Mouse (Mus musculus) c-Kit-positive CD71-negative TER-119-negative erythroid progenitor cells, embryonic 14.5 days (primary cell): Measurements from ENCODE around the gene Cryz.
A peak's percentile ranks its signal among the peaks of the same experiment; 100 is the strongest.

Experiments used
- DNase-seq: peaks from one replicate; pipeline ENCODE4 v3.0.0-alpha.2; 2013; ENCODE audit warnings: low read depth

The Cryz gene

DNA sequence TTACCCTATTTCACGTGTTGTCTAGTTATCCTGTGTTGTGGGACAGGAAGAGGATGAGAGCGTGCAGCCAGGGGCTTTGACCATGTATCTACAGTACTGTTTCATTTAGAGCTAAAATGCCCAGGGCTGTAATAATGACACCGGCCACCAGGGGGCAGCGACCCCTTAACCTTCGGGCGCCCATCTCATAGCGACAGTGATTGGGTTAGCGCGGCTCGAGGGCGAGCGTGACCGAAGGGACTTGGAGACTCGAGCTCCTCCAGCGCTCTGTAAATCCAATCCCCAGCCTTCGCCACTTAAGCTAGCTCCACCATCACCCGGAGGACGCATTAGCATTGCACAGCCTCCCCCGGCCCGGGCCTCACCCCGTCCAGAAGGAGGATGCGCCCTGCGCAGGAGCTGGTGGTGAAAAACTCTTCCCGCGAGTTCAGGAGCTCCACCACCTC lies at the start of gene Cryz:
TSS of gene Cryz (plus strand) at position 224 of the 446 bp plus-strand sequence.
- peak; percentile 88 for DNase-seq

DNA sequence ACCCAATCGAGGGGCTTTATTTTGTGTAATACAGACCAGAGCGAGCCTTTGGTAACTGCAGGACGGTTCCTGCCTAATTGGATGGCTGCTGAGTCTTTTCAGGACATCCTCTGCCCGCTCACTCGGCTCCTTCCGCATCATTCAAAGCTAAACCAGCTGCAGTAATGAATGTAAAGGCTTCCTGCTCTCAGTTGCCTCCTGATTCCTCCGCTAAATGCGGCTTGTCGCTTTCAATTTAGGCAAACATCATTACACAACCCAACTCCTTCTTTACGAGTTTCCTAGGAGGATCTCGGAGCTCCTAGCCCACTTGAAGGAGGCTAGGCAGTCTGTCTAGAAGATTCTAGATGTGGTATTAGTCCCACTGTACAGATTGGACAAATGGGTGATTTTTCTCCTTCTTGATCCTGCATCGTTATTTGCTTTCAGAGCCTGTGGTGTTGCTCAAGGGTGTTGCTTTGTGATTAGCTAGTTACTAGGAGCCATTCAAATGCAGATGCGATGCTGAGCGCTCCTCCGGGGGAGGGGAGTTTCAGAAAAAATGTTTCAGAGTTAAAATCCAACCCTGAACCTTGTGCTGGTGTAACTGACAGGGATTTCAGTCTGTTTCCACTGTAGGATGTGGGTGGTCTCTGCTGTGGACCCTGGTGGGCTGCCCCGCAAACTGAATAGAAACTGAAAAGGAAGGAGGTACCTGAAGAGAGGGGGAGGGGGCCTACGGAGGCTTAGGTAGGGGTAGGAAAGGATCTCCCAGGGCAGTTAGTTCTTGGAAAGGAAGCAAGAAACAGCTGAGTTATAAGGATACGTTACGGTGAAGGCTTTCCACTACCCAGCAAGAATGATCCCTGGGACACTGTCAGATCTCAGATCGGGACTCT lies 48.7 kb upstream of the Cryz start:
- DNase-seq: no peak

DNA sequence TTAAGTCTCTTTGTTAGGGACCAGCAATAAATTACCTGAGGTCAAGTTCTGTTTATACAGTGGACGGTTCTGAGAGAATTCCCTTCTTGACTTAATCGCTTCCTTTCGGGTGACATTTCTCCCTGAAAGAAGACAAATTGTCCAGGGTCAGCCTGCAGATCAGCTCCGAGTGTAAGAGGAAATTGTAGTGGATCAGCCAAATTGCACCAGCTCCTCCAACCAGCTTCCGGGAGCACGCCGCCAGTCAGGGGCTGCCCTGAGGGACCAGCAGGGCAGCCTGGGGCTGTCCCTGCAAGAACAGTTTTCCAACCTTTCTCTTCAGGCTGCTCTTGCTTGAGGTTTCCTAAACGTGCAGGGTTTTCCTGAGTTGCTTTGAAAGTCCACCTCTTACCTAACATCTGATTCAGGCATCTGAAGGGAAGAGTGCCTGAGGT lies 47.6 kb upstream of the Cryz start:
- no peak for DNase-seq

DNA sequence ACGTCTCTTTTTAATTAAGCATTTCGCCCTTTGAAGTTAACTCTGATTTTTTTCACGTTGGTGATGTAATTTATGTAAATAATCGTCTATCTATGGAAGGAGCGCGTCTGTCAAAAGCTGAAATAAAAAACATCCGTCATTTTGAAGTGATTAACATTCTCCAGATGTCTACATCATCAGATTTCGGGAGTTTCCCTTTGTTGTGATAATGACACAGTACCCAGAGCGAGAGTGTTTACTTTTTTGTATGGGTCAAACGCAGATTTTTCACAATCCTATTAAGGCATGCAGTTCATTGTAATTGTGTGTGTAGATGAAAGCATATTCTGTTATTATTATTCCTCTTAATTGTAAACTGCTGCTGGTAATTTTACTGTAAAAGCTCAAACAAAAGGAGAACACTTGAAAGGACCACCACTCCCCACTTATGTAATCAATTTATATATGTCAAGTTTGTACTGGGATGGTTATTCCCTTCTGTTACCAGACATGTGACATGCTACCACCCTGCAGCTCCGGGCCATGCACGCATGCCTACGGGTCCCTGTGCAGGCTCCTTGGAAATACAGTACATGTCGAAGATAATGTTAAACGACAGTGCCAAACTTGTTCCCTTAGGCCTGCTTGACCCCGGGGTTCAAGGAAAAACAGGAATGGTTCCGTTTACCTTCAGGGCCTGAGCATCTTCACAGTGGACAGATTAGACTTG lies 46.0 kb upstream of the Cryz start:
- no peak for DNase-seq

DNA sequence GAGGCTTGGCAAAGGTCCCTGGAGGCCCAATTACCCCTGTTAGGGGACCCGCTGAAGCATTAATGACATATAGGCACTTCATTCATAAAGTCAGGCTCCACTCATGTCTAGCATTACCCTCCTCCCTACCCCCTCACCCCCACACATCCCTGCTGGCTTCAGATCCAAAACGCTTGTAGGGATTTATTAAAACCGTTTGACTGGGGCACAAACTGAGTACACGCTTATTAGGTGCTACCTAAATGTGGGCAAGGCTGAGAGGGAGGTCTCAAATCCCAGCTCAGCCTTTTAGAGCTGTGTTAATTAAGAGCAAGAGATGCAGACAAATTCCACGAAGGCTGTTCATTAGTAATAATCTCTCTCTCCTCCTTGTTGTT lies 45.5 kb upstream of the Cryz start:
- no peak for DNase-seq

DNA sequence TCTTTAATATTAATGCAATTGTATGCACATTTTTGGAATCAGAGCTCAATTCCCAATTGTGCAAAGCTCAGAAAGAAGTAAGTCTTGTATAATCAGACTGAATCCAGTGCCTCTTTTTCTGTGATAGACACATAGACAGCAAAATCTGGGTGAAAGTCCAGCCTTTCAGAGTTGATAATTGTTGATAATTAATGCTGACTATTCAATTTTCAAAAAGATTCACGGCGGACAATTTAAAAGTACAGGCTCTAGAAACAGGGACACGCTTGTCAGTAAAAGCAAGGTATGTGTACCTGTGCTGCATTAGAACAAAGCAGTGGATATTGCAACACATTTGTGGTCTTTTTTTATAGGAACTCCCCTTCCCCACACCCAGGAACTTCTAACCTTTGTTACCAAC lies 34.3 kb upstream of the Cryz start:
- DNase-seq: no peak

DNA sequence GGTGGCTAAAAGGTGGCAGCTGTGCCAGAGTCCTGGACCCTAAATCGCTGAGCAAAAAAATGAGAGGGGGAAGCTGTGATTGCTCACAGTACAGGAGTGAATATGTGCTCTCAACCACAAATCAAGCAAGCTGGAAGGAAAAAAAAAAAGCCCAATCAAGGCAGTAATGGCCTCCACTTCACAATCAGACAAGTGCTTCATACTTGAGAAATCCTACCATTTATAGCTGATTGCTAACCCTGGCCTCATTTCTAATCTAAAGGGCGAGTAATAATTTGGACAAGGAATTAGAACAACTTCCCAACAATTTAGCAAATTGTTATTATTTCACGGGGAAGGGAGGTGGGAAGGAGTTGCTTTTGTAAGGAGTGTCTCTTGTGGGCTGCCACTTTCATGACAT lies 31.1 kb upstream of the Cryz start:
- DNase-seq: no peak

DNA sequence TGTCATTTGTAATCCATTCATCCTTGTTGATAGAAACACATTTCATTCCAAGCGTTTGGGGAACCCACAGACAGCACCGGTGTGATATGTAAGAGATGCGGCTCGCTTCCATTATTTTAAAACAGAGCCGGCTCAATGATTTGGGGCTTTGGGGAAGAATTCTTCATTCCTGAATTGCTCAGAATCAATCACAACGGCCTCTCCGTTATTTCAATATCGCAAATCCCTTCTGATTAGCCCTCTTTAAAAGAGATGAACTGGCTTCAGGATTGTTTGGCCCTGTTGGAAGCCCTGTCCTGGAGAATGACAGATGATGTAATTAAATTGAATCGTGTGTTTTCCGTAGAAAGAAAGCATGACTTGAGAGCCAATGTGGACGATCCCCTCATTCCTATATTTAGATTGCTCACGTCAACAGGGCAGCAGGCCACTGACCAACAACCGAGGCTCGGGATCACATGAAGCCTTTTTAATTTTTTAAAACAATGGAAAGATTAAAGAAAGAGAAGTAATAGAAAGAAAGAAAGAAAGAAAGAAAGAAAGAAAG lies 26.4 kb upstream of the Cryz start:
- DNase-seq: no peak

DNA sequence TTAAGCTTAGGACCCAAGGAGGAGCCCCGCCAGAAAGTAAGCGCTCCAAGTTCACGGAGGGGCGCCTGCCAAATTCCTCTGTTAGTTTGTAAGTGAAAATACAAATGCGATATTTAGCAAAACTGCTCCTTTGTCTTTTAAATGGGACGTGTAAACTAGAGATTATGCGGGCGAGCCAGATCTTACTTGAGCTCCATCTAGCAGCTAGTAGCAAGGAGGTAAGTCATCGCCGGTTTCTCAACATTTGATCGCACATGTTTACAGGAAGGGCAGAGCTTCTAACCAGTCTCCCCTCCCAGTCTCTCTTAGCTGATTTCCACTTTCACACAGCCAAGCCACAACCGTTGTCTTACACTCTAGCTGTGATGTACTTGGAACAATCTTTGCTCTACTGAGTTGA lies 25.7 kb upstream of the Cryz start:
- no peak for DNase-seq

DNA sequence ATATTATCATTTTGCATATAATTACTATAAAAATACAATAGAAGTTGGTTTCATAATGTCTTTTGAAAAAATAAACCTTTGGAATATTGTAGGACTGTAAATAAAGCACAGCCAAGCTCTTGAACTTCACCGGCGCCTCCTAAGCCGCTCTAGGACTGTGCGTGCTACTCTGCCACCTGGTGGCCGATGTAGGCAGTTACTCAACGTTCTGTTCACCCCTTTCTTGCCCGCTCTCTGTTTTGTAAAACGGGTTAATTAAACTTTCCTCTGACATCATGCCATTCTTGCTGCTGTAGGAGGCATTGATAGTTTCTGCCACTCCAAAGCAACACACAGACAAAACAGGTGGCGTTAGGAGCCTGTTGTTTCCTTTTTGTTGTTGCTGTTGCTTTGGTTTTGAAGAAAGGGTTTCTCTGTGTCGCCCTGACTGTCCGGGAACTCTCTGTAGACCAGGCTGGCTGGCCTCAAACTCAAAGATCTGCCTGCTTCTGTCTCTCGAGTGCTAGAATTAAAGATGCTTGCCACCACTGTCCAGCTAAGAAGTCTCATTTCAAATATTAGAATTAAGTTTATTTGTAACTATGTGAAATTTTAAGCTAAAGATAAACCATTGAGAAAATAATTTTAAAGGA lies 24.1 kb upstream of the Cryz start:
- DNase-seq: peak; percentile 44

DNA sequence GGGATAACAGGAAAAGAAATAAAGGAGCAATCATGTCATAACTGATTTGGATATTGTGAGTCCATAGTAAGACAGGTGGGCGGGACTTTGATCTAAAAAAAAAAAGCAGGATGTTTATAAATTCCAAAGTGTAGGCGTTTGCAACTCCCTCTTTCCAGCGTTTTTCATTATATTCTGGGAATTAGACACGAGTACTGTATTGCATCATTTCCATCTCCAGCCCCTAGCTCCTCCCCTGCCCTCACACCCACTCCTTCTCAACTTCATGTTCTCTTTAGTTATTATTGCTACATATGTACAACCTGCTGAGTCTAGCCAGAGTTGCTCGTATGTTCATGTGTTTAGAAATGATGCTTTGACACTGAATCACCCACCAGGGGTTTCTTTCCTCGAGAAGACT lies 22.8 kb upstream of the Cryz start:
- no peak for DNase-seq

DNA sequence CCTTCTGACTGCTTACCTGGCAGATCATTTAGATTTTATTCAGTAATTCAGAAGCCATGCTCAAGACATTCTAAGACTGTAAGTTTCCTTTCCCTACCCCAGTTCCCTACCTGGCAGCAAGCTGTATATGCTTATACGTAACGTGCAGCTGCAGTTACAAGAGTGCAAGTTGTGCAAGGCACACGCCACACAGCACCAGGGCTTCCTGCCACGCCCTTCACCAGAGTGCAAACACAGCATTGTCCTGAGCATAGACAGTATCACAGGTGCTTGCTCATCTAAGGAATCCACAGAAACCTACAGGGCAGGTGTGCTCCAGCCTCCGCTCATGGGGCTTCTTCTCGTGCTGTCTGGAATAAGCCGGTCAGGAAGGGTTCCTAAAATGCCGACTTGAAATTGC lies 18.6 kb upstream of the Cryz start:
- no peak for DNase-seq

DNA sequence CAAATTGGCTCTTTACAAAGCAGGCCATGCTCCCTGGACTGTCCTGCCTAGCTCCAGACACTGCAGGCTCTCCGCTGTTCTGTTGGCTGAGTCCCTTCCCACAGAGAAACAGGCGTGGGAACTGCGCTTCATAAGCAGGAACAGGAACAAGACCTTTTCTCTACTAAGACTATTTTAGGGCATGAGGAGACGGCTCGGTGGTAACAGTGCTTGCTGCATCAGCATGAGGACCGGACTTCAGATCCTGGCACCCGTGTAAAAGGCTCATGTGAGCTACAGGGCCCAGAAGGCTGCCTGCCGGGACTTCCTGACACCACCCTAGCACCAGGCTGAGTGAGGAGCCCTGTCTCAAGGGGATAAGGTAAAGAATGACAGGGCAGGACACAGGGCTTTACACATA lies 12.2 kb upstream of the Cryz start:
- DNase-seq: no peak

DNA sequence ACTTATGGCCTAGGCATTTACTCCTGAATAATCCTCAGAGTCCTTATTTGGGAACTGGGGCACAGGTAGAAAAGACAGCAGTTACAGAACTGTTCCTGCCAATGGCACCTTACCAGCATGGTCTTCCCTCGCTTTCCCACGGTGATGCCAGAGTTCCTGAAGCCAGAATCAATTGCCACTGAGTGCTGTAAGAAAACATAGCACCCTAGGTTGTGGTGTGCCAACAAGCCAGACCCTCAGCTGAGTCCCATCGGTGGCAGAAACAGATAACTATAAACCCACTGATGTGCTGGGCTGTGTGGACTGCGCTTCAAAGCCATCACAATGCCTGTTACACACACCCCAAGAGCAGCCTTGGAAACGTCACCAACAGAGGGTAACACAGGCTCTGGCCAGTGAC lies 5.5 kb upstream of the Cryz start:
- DNase-seq: no peak

DNA sequence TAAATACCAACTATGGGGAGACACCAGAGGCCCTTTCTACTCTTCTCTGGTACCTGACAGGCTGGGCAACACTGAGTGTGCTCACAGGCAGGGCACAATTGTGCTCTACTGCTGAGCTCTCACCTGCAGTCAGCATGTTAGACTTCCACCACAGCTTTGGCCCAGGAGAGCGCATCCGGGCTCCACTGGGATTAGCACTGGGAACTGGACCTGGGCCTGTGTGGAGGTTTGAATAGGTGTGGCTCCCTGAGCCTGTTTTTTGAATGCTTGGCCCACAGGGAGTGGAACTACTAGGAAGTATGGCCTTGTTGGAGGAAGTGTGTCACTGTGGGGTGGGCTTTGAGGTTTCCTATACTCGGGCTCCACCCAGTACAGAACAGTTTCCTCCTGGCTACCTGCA lies 4.9 kb upstream of the Cryz start:
- DNase-seq: no peak

DNA sequence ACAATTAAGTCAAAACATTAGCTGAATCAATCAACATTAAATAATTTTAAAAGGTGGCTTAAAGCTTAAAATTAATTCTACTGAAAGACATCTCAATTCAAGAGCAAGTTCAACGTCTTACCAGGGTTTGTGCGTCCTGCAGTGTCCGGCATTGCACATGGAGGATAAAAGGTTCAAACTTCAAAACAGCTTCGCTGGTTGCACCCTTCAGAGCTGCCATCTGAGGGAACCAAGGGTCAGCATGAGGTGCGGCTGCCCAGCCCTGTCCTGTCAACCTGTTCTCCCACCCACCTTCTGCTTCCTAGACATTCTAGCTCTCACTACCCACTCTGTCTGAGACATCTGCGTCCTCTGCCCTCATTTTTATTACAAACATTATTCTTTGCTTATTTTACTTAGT lies 2.9 kb upstream of the Cryz start:
- no peak for DNase-seq

DNA sequence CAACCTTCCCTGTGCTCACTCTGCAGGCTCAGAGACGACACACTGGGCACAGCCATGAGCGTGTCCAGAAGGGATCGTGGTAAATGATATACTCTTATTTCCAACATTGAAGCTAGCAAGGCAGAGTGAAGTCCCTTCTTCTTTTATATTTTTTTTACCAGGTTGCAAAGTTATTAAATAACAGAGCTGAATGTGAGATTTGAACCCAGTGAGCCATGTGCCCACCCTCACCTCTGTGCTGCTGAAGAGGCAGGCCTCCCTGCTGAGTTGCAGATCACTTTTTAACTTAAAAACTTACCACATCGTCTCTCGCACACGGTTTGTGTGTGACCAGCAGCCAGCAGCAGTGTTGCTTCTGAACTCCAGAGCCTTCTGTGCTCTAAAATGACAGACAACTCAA lies 2.4 kb upstream of the Cryz start:
- no peak for DNase-seq

DNA sequence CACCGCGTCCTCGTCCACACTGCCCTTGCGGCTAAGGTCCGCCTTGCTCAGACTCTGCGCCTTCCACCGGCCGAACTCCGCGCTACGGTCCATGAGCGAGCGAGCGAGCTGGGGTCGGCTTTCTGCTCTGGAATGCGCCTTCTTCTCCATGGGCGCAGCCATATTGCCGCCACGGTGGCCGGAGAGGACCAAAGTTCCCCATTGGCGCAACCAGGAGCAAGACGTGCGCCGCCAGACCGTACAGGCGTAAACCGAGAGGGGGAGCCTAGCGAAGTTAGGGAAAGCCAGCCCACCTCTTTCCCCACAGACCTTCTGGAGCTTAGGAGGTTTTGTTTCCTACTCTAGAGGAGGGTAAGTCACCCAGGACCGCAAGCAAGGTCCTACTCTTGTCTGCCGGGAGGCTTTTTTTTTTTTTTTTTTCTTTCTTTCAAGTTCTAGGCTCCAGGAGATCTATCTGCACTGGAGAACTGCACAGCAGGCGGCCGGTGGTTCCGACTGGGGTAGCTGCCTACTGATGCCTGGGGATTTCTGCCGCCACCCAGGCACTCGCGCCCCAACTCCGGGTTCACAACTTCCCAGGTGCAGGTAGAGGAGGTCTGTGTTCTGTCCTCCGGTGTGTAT lies 533 bp downstream of the Cryz start, which contains the start of gene Tyw3:
TSS of gene Tyw3 (minus strand) at position 171 of the 621 bp plus-strand sequence.
- peak; percentile 86 for DNase-seq

DNA sequence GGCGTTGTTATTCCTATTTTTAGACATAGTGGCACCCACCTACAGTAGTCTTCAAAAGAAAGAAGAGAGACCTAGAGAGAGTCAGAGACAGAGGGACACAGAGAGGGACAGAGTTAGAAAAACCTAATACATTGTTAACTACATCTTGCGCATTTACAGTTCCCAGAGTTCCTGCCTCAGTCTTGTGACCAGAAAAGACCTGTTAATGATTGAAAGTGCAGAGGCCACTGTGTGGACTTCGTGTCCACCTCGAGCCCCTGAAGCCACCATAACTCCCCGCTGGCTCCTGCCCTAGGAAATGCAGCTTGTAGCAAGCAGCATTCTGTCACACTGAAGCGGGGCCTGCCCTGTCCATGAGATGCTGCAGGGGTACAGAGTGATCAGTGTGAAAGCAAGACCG lies 1.1 kb downstream of the Cryz start:
- DNase-seq: no peak

DNA sequence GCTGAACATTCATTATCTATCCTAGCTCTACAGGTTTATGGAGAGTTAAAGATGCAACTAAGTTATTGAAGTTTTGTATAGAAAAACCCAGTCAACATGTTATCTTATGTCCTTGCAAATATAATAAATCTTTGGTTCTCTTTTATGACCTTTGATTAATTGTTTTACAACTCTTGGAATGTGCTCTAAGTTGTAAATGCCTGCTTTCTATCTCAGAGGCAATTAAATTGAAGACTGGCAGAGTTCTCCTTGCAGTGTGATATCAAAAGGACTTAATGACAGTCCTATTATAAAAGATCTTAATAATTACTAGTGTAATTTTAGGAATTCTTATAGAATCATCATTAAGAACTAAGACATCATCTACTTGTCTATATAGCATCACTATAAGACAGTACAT lies 5.6 kb downstream of the Cryz start:
- no peak for DNase-seq

DNA sequence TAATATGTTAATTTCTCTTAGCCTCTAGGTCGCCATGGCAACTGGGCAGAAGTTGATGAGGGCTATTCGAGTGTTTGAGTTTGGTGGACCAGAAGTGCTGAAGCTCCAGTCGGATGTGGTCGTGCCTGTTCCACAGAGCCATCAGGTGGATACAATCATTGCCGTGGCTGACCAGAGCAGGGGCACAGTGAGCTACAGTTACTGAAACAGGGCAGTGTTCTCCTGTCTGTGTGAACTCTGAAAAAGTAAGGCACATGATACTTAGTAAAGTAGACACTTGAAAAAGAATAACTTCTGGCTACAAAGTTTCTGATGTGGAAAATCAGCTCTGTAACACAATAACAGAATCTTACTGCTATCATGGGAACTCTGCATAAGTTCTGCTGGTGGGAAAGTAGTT lies 8.4 kb downstream of the Cryz start:
- no peak for DNase-seq

DNA sequence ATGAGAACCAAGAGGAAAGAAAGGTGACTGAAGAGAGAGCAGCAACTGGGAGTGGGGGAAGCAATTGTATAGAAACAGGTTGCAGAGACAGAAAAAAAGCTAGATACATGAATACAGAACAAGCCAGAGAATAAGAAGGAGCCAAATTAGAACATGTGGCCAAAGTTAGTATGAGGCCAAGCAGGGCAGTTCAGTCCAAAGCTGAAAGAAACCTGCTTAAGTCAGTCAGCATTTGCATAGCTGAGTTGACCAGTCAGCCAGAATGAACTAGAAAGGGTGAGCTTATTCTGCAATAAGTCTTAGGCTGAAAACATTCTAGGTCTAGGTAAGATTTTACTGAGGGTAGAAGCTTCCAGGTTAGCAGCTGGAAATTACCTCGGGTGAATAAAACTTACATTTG lies 11.4 kb downstream of the Cryz start:
- no peak for DNase-seq
